ENCODE assay signal across 13 mouse cellular contexts in genomic region chr2:6391940-6392339, GRCm38 (mm10).
"Had no signal": no experiment of that assay in that cellular context is flagged by ENCODE, and none has a peak within 500 bp of the region (broad histone marks: within the 10 kb centered on the region; RNA-seq: fewer than 3 reads in every experiment).

No protein-coding gene starts in this region.

- H3K4me2 ChIP-seq: lung, embryonic 15.5 days; midbrain, embryonic 11.5 days; midbrain, embryonic 15.5 days; neural tube, embryonic 12.5 days; stomach, embryonic 15.5 days had no signal

- H3K27ac ChIP-seq: hindbrain, postnatal 0 days; left cerebral cortex, adult 2 months; limb, embryonic 10.5 days; lung, embryonic 15.5 days; midbrain, embryonic 15.5 days; neural tube, embryonic 12.5 days; stomach, embryonic 15.5 days had no signal

- H3K4me1 ChIP-seq: limb, embryonic 10.5 days; neural tube, embryonic 12.5 days had no signal

- DNase-seq: kidney, adult 8-10 months; kidney, postnatal 25 days; lung, postnatal 36 days; right cerebral cortex, postnatal 4 days had no signal

- H3K9ac ChIP-seq: lung, embryonic 15.5 days; midbrain, embryonic 15.5 days; neural tube, embryonic 12.5 days; stomach, embryonic 15.5 days had no signal

- H3K36me3 ChIP-seq: midbrain, embryonic 15.5 days; neural tube, embryonic 12.5 days; stomach, embryonic 15.5 days had no signal

- H3K9me3 ChIP-seq: limb, embryonic 10.5 days; lung, embryonic 15.5 days; midbrain, embryonic 15.5 days; neural tube, embryonic 12.5 days; stomach, embryonic 15.5 days had no signal

- H3K27me3 ChIP-seq: lung, embryonic 15.5 days; midbrain, embryonic 15.5 days; neural tube, embryonic 12.5 days; stomach, embryonic 15.5 days had no signal

- H3K4me3 ChIP-seq: left cerebral cortex, adult 2 months; limb, embryonic 10.5 days; lung, embryonic 15.5 days; midbrain, embryonic 15.5 days; neural tube, embryonic 12.5 days; stomach, embryonic 15.5 days had no signal

- ATAC-seq: hindbrain, postnatal 0 days; intestine, embryonic 16.5 days; midbrain, embryonic 15.5 days had no signal
